Mouse (Mus musculus) forebrain, embryonic 10.5 days (tissue): ENCODE data around the gene Hist1h2ac. TPM values are rescaled to one million over a fixed set of nuclear protein-coding genes. Genes with fewer than 3 reads are reported as not detected.
"Not testable (repeated sequence)": the region's sequence is repeated elsewhere in the genome, so short reads cannot be mapped to it uniquely, and the experiment has no call there.

Experiments
- DNase-seq: peaks from one replicate; pipeline ENCODE4 v3.0.0-alpha.2; 2017; ENCODE audit warnings: low spot score; ENCODE audit errors: extremely low spot score
- H3K27ac ChIP-seq: fragments of 300-500 bp; sonication (generic); 2 replicates; pipeline ENCODE4 v1.5.1; 2016; ENCODE audit warnings: mild to moderate bottlenecking
- H3K27me3 ChIP-seq: fragments of 300-500 bp; sonication (generic); 2 replicates; pipeline ENCODE4 v1.6.1; 2016; ENCODE audit warnings: mild to moderate bottlenecking; ENCODE audit not compliant: poor library complexity, severe bottlenecking
- H3K36me3 ChIP-seq: fragments of 300-500 bp; sonication (generic); replicated peaks from 2 replicates; pipeline ENCODE4 v1.6.1; 2016; ENCODE audit warnings: mild to moderate bottlenecking, moderate library complexity
- H3K4me1 ChIP-seq: fragments of 300-500 bp; sonication (generic); 2 replicates; pipeline ENCODE4 v1.6.1; 2016
- H3K4me3 ChIP-seq: fragments of 300-500 bp; sonication (generic); 2 replicates; pipeline ENCODE4 v1.5.1; 2016; ENCODE audit warnings: mild to moderate bottlenecking, moderate library complexity
- H3K9me3 ChIP-seq: fragments of 300-500 bp; sonication (generic); 2 replicates; pipeline ENCODE4 v1.6.1; 2016; ENCODE audit warnings: mild to moderate bottlenecking, moderate library complexity
- WGBS: fragments of 180-500 bp; shearing (Covaris S2); methylation state at CpG from one replicate; pipeline ENCODE4 v1.1.7; 2016; 5-methylcytosine and 5-hydroxymethylcytosine counted together
- polyA plus RNA-seq: library from polyadenylated mRNA; unstranded; fragments of >200 nt; fragmentation: Nextera tagmentation; extraction: Ambion mirVana; gene quantifications from 2 replicates; pipeline ENCODE4 v1.2.1, GENCODE M21; 2016

Hist1h2ac gene
- polyA plus RNA-seq, 1 experiment from 2014 or later, result 1.1 TPM

DNA sequence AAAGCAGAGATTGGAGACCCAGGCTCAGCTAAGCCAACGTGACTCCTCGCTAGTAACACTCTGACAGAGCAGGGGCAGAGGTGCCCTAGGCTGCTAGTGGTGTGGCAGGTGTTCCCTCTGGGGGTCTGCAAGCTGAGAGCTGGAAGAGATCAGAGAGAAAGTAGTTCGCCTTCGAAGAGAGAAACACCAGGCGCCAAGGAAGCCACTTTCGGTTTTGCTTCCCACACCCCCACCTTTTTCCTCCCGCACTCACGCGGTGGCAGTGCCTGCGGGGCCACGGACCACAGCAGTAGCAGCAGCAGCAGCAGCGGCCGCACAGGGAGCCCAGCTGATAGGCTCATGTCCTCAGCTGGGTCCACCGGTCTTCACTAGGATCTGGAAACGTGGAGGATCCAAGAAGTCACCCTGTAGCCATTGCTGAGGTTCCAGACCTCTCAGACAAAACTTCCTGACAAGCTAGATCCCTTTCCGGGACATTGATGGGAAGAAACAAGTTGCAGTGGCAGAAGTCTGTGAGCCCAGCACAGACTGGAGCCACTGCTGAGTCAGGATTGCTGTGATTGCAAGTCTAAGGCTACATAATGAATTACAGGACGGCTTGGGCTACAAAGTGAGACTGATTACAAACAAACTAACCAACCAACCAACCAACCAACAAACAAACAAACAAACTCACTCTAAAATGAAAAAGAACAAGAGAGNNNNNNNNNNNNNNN, 26.8 kb upstream of the Hist1h2ac start, which contains the start of gene Hfe:
Gene Hfe (minus strand): TSS at position 481 of the 716 bp plus-strand sequence.
- DNase-seq, result peak; percentile 44
- Histone ChIP-seq H3K4me1 (peaks cover 20% of the 10 kb centered on the region), H3K36me3 (no peaks in the 10 kb centered on the region), H3K27ac (peak within 1 kb of the TSS; percentile 76), H3K4me3 (peak within 1 kb of the TSS; percentile 44), H3K9me3 (no peaks in the 10 kb centered on the region), H3K27me3 (peaks cover 38% of the 10 kb centered on the region)
- 4% methylated on average over 17 of the region's 17 CpGs for WGBS

DNA sequence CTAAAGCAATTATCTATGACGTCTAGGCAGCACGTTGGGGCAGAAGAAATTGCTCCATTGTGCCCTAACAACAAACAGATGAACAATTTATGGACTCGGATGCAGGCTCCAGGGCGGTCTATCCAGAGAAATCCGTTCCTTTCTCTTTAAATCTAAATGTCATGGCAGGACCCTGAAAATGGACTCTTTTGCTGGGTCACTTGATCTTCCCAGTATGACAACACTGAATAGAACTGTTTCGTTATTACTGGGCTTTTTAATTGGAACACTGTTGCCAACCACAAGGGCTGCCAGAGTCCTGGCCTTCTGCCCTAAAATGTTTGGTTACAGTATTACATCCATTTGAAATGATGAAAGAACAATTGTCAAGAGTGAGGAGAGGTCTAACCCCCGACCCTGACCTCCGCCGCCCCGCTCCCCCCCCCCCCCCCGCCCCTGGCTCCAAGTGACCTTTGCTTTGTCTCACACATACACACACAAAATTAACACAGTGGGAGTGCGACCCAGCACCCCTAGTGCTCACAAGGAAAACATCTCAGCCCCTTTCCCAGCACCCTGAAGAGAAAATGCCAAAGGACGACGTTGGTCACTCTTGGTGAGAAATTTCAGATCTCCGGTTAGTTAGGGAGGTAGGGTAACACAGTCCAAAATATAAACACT, 26.1 kb upstream of the Hist1h2ac start:
- H3K36me3 ChIP-seq, result no peaks in the 10 kb centered on the region
- H3K4me3 ChIP-seq, result peak overlapping the region; percentile 44
- peaks cover 38% of the 10 kb centered on the region for H3K27me3 ChIP-seq
- no peaks in the 10 kb centered on the region for H3K9me3 ChIP-seq
- H3K4me1 ChIP-seq, result peaks cover 18% of the 10 kb centered on the region
- peak; percentile 14 for DNase-seq
- H3K27ac ChIP-seq, result peak overlapping the region; percentile 76
- WGBS, result 26% methylated on average over 15 of the region's 15 CpGs

DNA sequence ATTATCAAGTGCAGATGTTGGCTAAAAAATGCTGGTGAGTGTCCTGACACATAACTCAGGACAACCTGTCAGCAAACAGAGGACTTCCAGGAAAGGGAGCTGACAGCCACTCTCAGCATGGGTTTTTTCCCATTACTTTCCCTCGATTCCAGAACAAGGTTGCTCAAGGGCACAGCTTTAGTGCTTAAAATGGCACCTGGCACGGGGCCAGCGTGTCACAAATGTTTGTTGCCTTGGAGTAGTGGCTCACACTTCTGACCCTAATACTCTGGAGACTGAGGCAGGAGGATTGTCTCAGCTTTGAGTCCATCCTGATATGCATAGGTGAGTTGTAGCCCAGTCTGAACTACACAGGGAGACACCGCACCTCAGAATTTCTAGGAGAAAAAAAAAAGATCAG, 24.9 kb upstream of the Hist1h2ac start:
- Histone ChIP-seq H3K4me1 (peaks cover 18% of the 10 kb centered on the region), H3K27me3 (peaks cover 38% of the 10 kb centered on the region), H3K9me3 (no peaks in the 10 kb centered on the region), H3K36me3 (no peaks in the 10 kb centered on the region), H3K27ac (no peak overlapping the region), H3K4me3 (no peak overlapping the region)
- peak; percentile 12 for DNase-seq
- 84% methylated on average over 4 of the region's 4 CpGs for WGBS

DNA sequence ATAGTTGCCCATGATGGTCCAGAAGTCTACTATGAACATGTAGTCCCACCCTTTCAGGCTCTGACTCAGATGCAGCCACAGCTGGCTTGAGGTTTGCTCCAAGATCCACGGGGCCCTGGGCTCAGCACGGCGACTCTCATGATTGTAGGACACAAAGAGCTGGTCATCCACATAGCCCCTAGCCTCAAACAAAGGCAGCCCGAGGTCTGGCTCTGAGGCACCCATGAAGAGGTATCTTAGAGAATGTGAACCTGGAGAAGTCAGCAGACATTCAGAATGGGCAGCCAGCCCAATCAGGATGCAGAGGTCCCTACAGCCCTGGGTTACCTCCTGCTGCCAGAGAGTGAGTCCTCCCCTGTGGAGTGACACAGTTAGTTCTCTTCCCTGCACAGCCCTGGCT, 24.3 kb upstream of the Hist1h2ac start:
- Histone ChIP-seq H3K4me3 (no peak overlapping the region), H3K36me3 (no peaks in the 10 kb centered on the region), H3K9me3 (no peaks in the 10 kb centered on the region), H3K27me3 (peaks cover 38% of the 10 kb centered on the region), H3K4me1 (peaks cover 18% of the 10 kb centered on the region), H3K27ac (no peak overlapping the region)
- DNase-seq, result peak; percentile 10
- WGBS, result 85% methylated on average over 4 of the region's 4 CpGs

DNA sequence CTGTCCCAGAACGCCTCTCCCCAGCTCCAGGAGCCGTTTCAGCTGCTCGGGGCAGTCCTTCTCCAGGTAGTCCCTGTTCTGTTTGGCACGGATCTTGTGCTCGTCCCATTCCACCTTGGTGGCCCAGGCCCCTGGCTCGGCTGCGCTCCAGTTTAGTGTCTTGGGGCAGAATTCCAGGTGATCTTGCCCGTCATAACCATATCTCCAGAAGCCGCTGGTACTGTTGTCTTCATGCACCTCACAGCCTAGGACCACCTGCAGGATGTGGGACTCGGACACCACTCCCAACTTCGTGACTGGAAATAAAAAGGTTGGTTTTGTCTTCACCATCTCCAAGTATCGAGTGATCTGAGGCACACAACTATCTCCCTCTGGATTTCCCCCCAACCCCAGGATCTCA, 23.0 kb upstream of the Hist1h2ac start:
- Histone ChIP-seq H3K9me3 (no peaks in the 10 kb centered on the region), H3K27ac (peak overlapping the region; percentile 37), H3K4me1 (peaks cover 18% of the 10 kb centered on the region), H3K36me3 (no peaks in the 10 kb centered on the region), H3K4me3 (no peak overlapping the region), H3K27me3 (peaks cover 32% of the 10 kb centered on the region)
- peak; percentile 12 for DNase-seq
- WGBS, result 92% methylated on average over 12 of the region's 12 CpGs

DNA sequence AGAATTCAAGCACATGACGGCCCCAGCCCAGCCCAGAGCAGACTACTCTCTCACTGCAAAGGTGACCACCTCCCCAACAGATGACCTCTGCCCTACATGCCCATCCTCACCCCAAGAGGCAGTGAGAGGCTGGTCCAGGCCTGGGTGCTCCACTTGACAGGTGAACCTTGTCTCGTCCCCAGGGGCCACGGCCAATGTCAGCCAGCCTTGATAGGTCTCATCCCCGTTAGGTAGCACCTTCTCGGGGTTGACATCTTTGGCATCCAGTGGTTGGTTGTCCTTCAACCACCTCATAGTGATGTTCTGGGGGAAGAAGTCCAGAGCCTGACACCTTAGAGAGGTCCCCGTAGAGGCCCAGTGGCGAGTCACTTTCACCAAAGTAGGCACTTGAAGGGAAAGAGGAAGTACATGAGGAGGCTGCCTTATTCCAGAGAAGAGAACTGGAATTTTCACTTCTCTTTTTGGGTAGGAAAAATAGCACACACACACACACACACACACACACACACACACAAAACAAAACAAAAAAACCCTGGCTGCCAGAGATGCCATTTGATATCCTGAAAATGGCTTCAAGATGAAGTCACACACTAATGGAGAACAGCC, 22.1 kb upstream of the Hist1h2ac start:
- Histone ChIP-seq H3K9me3 (no peaks in the 10 kb centered on the region), H3K4me1 (peaks cover 21% of the 10 kb centered on the region), H3K27ac (no peak overlapping the region), H3K27me3 (peaks cover 23% of the 10 kb centered on the region), H3K36me3 (no peaks in the 10 kb centered on the region), H3K4me3 (no peak overlapping the region)
- DNase-seq, result peak; percentile 8
- 91% methylated on average over 7 of the region's 7 CpGs for WGBS

DNA sequence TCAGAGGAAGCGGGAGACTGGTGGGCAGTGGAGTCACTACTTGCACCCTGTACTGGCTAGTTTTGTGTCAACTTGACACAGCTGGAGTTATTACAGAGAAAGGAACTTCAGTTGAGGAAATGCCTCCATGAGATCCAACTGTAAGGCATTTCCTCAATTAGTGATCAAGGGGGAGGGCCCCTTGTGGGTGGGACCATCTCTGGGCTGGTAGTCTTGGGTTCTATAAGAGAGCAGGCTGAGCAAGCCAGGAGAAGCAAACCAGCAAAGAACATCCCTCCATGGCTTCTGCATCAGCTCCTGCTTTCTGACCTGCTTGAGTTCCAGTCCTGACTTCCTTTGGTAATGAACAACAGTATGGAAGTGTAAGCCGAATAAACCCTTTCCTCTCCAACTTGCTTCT, 19.1 kb upstream of the Hist1h2ac start:
- H3K9me3 ChIP-seq, H3K36me3 ChIP-seq, H3K4me3 ChIP-seq, H3K27ac ChIP-seq, H3K27me3 ChIP-seq, DNase-seq: not testable (repeated sequence)
- WGBS, result 84% methylated on average over 2 of the region's 2 CpGs
- peaks cover 17% of the 10 kb centered on the region for H3K4me1 ChIP-seq

DNA sequence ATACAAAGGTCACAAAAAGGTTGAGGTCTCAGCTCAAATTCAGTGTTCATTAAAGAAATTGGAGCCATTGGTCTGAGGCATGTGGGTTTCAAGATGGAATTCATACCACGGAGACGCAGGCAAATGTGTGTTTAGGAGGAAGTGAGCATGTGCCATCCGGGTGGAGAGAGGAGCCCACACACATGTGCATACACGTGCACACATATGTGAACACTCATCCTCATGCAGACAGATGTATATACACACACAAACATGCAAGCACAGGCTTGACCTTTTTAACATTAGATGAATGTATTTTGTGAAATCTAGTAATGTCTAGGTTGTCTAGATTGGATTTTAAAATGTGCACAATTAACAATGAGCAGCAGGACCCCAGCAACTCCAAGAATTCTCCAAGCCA, 18.5 kb upstream of the Hist1h2ac start:
- Histone ChIP-seq H3K4me3 (no peak overlapping the region), H3K4me1 (peaks cover 23% of the 10 kb centered on the region), H3K27ac (no peak overlapping the region), H3K27me3 (peaks cover 3% of the 10 kb centered on the region; the same call in 1 of the 2 replicates), H3K36me3 (no peaks in the 10 kb centered on the region), H3K9me3 (no peaks in the 10 kb centered on the region)
- WGBS, result 91% methylated on average over 4 of the region's 4 CpGs
- DNase-seq, result peak; percentile 2

DNA sequence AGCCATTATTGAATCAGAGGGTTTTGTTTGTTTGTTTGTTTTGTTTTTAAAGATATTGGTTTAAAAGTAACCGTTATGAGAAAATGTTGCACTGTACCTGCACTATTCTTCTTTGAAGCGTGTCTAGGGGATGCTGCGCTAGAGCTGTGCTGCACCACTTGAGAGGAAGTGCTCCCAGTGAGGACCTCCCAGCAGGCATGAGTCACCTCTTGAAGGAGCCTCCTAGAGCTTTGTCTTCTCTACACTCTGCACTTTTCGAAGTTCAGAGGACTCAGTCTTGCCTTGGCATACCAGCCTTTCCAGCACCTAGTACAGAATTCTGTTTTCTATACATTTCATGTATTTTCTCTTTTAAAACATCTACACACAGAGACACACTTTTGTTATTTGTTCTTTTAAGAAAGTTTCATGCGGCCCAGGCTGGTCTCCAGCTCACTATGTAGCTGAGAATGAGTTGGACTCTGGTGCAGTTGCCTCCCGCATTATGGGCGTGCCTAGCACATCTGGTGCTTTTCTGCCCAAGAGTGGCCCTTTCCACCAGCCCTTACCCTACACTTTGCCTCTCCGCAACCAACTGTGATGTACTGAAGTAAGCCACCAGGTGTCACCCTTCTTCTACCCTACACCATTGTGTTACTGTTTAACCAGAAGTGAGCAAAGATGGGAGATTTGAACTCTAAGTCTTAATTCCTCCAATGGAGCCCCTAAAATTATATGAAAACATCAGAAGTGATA, 17.2 kb upstream of the Hist1h2ac start:
- Histone ChIP-seq H3K36me3 (no peaks in the 10 kb centered on the region), H3K9me3 (no peaks in the 10 kb centered on the region), H3K4me3 (no peak overlapping the region; the same call in 1 of the 2 replicates), H3K4me1 (peaks cover 32% of the 10 kb centered on the region), H3K27me3 (no peaks in the 10 kb centered on the region), H3K27ac (peak overlapping the region; percentile 56; the same call in 1 of the 2 replicates)
- WGBS, result 37% methylated on average over 8 of the region's 8 CpGs
- DNase-seq, result peak; percentile 70

DNA sequence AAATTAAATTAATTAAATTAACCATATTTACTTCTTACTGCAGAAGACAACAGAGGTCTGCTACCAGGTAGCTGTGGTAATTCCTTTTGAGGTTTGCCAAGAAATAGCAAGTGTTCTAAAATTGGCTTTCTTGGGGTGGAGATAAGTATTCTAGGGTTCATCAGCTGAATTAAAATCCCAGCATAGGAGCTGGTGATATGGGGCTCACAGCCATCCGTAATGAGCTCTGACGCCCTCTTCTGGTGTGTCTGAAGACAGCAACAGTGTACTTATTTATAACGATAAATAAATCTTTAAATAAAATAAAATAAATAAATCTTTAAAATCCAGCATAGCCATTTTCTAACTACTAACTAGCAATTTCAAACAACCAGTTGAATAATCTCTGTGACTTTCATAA, 16.0 kb upstream of the Hist1h2ac start:
- 73% methylated on average over 3 of the region's 3 CpGs for WGBS
- DNase-seq, result peak; percentile 7
- no peaks in the 10 kb centered on the region for H3K36me3 ChIP-seq

DNA sequence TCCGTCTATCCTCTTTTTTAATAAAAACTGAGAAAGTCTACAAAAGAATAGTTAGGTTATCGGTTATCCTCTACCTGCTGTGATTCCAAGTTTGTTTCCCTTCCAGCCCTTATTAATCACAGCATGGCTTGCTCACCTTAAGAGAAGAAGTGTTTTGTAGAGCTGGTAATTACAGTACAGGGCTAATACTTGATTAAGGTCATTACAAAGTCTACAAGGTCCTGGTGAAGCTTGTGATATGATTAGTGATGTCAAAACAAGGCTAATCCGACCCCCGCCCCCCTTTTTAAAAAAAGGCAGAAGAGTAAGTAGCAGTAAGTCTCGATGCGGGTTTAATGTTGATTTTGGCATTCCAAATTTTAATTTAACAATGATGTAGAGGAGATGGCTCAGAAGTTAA, 15.2 kb upstream of the Hist1h2ac start:
- no peaks in the 10 kb centered on the region for H3K9me3 ChIP-seq
- WGBS, result 59% methylated on average over 6 of the region's 6 CpGs
- peak; percentile 13 for DNase-seq

More for the DNA sequence above, 16.0 kb upstream of the Hist1h2ac start:
- H3K4me1 ChIP-seq, result peaks cover 38% of the 10 kb centered on the region
- H3K27me3 ChIP-seq, result no peaks in the 10 kb centered on the region
- no peaks in the 10 kb centered on the region for H3K9me3 ChIP-seq
- peak overlapping the region; percentile 90; the same call in 1 of the 2 replicates for H3K27ac ChIP-seq
- H3K4me3 ChIP-seq, result no peak overlapping the region

DNA sequence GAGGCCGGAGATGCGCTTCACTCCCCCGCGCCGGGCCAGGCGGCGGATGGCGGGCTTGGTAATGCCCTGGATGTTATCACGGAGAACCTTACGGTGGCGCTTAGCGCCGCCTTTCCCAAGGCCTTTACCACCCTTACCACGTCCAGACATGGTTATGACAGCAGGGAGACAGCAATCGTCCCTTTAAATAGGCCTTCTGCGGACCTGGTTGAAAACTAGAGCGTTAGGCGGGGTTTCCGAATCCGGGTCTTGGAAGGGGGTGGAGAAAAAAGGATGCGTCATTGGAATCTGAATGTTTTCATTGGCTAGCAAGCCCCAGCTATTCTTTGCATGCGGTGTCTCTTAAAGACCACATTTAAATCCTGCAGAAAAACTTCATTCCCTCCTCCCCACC, 14.5 kb upstream of the Hist1h2ac start, which contains the start of gene Hist1h4c:
Gene Hist1h4c (minus strand): TSS at position 155 of the 394 bp plus-strand sequence.
- H3K27ac ChIP-seq, result peak within 1 kb of the TSS; percentile 90
- peak; percentile 97 for DNase-seq
- no peaks in the 10 kb centered on the region for H3K27me3 ChIP-seq
- no peaks in the 10 kb centered on the region for H3K9me3 ChIP-seq
- H3K36me3 ChIP-seq, result no peaks in the 10 kb centered on the region; the same call in 1 of the 2 replicates
- WGBS, result 0% methylated on average over 22 of the region's 22 CpGs
- H3K4me3 ChIP-seq, result peak within 1 kb of the TSS; percentile 55
- H3K4me1 ChIP-seq, result peaks cover 38% of the 10 kb centered on the region

More for the DNA sequence above, 15.2 kb upstream of the Hist1h2ac start:
- Histone ChIP-seq H3K4me3 (peak overlapping the region; percentile 55), H3K4me1 (peaks cover 38% of the 10 kb centered on the region), H3K36me3 (no peaks in the 10 kb centered on the region), H3K27me3 (no peaks in the 10 kb centered on the region), H3K27ac (peak overlapping the region; percentile 90)
